Mouse (Mus musculus): Measurements from ENCODE around the gene Gnpat.

DNA sequence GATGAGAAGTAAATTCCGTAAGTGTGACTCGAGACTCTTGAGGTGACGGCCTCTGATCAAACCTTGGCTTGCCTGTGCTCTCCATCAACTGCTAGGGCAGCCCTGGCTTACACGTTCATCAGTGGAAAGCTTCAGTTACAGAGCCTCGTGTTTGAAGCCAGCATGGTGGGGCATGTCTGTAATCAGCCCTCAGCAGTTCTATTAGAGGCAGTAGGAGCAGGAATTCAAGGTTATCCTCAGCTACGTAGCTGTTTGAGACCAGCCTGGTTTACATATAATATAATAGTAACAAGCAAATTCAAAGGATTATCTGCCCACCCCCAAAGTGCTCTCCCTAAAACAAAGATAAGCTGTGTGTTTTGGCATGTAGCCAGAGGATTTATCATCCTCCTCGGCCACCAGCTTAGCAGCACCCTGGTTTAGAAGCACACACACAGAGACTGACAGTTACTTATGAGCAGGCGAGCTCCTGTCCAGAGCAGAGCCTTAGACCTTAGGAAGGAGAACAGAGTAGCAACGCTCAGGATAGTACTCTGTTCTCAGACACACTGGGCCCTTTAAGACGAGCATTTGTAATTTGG lies 16.2 kb downstream of the Gnpat start:
- TF ChIP-seq CTCF (IDR thresholded peaks at IDR 0.05; ENCODE audit: low read depth) (no peak), EP300 (optimal IDR thresholded peaks at IDR 0.05) (no peak)
